Mouse (Mus musculus): ENCODE results near the gene Nudt1. TPM values are rescaled to one million over a fixed set of nuclear protein-coding genes. Genes with fewer than 3 reads are reported as not detected.

Nudt1 gene
- total RNA-seq, 2 experiments from 2014 or later: 6.2 to 7.6 TPM

DNA sequence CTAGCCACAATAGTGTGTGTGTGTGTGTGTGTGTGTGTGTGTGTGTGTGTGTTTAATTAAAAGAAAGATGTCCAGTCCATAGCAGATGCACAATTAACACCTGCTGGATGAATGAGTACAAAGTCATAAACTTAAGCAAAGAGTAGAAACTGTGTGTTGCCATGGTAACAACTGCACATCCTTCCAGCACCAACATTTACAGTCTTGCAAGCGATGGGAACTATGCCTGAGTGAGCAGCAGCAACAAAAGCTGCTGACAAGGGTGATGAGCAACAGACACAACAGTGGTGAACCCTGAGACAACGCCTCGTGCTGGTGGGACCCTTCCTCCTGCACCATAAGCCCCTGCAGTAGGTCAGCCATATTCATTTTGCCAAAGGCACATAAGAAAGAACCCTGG lies 52.8 kb downstream of the Nudt1 start:
- intact Hi-C loops (cut with DNase I): no loop called here
- DNase-seq (ENCODE audit: low spot score in 2 of 2): peak in 1 of 2 experiments; percentile 11

DNA sequence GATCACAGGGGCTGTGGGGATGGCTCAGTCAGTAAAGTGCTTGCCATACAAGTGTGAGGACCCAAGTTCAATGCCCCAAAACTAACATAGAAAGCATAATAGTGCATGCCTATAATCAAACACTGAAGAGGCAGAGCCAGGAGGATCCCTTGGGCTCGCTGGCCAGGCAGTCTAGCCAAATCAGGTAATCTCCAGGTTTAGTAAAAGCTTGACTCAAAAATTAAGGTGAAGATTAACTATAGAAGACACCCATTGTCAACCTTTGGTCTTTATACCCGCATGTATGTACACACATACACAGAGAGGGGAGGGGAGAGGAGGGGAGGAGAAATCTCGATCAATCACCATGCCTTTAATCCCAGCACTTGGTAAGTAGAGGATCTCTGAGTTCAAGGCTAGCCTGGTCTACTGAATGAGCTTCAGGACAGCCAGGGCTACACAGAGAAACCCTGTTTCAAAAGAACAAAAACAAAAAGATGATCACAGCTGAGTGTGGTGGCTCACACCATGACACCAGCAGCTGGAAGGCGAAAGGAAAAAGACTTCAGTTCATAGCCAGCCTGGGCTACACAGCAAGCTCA lies 53.9 kb downstream of the Nudt1 start:
- intact Hi-C loops (cut with DNase I): no loop called here
- DNase-seq (ENCODE audit: low spot score in 2 of 2): no peak

DNA sequence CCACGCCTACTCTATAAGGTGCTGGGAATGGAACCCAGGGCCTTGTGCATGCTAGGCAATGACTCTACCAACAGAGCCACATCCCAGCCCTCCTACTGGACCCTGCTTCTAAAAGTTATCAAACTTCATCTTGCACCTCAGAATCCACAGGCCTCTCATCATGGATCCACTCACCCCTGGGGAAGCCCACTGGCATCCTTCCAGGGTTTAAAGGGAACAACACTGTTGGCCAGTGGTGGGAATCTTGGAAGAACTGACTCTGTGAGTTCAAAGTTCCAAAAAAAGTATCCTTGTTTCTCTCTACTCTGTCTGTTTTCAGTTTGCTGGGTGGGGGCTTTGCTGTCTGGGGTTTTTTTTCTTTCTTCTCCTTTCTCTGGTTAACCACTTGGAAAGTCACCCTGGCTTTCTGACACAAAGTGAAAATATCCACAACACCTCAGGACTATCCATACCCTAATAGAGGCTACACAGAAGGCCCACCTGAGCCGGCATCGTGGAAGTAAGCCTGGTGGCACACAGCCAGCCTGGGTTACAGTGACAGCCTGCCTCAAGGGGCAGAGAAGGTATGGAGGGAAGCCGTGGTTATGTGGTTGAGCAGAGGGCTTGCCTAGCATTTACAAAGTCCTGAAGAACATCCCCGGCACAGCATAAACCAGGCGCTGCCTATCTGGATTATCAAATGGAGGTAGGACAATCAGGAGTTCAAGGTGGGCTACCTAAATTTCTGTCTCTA lies 56.8 kb downstream of the Nudt1 start:
- DNase-seq (ENCODE audit: low spot score in 2 of 2): no peak
- intact Hi-C loops (cut with DNase I): no loop called here

DNA sequence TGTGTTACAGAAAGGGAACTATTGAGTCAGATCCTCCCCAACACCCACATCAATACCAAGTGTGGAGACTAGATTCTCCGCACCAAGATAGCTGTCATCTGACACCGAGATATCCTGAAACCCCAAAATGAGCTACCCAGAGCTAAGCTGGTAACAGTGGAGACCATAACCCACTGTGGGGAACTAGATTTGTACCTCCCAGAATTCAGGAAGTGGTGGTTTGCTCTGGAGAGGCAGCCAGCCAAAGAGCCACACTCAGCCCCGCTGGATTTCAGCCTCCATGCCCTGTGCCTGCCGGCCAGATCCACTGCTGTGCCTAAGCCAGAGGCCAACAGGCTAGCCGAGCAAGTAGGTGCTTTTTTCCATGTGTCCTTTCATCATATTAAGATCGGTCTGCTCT lies 57.8 kb downstream of the Nudt1 start:
- intact Hi-C loops (cut with DNase I): no loop called here

DNA sequence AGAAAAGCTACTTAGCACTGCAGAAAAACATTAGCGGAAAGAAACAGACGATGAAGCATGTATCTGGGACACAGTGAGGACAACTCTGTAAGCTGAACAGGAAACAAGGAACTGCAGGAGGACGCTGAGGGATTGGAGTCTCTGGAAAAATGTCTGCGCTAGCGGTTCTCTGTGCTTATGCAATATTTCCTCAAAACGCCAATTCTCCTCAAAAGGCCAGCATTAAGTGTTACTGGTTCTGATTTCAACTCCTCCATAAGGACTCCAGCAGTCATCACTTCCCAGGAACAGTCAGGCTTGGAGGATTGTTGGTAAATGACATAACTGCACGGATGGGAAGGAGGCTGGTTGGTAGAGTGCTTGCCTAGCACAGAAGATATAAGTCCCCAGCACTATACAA lies 59.7 kb downstream of the Nudt1 start:
- intact Hi-C loops (cut with DNase I): no loop called here
- DNase-seq (ENCODE audit: low spot score in 2 of 2): no peak

More for the DNA sequence above, 57.8 kb downstream of the Nudt1 start:
- no peak for DNase-seq (ENCODE audit: low spot score in 2 of 2)

DNA sequence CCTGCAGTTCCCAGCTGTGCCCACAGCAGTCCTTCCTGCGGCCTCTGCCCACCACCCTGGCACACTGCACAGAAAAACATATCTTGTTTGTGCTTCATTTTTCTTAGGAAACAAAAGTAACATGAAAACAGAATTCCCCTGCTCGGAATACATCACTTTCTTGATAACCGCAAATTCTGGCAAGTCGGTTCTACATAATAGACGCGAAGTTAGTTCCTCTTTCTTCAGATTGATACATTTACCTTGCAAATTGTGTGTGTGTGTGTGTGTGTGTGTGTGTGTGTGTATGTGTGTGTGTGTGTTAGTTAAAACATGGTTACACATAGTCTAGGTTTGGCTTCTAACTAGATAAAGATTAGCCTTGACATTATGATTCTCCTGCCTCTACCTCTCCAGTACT lies 61.2 kb downstream of the Nudt1 start:
- intact Hi-C loops (cut with DNase I): no loop called here
- DNase-seq (ENCODE audit: low spot score in 2 of 2): no peak

DNA sequence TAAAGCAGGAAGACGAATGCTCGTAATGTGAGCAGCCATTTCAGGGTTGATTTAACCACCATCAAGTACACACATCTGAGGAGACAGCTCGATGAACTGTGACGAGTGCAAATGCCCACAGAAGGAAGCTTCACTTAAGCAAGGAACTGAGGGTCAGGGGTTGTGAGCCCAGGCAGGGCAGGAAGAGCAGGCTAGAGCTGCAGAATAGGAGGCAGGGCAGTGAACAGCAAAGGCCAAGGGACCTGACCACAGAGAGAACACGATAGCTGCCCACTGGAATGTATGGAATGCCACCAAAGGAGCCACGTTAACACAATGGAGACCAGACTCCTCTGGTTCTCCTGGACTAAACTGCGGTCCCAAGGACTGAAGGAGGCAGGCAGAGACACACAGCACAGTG lies 62.1 kb downstream of the Nudt1 start:
- no peak for DNase-seq (ENCODE audit: low spot score in 2 of 2)
- intact Hi-C loops (cut with DNase I): no loop called here

DNA sequence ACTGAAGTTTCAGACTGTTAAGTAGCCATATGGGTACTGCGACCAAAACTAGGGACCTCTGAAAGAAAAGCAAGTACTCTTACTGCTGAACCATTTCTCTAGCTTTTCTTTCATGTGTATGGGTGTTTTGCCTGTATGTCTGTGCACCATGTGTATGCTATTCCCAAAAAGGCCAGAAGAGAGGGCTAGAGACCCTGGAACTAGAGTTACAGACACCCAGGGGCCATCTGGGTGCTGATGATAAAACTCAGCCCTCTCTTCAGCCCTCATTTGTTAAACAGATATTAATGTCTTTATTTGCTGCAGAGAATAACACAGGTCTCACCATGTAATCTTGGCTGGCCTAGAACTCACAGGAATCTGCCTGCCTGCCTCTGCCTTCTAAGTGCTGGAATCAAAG lies 63.0 kb downstream of the Nudt1 start:
- intact Hi-C loops (cut with DNase I): no loop called here
- DNase-seq (ENCODE audit: low spot score in 2 of 2): no peak

DNA sequence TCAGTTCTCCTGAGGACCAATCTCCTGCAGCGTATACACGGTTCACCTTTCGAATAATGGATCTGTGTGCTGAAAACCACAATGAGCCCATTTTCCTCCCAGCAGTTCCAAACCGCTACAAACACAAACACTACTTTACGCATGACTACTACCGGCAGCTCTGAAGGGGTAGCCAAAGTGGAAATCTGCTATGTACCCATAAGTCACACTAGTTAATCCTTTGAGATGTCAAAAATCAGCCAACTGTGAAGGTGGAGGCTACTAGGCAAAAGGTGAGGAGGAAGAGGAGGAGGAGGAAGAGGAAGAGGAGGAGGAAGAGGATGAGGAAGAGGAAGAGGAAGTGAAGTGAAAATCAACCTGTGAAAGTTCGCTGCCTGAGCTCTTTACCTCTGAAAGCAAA lies 65.8 kb downstream of the Nudt1 start:
- intact Hi-C loops (cut with DNase I): no loop called here
- DNase-seq (ENCODE audit: low spot score in 2 of 2): no peak

Other genes starting within 250 kb of the Nudt1 start
- gene Mad1l1, start 104 bp upstream of the Nudt1 start, total RNA-seq (2021): 10 to 100 TPM; 16.7 to 19.5 TPM
- 10 to 100 TPM in 1 of 2 experiments, 1 to 10 TPM in 1; 8.9 to 11.5 TPM for gene Mrm2, start 10.2 kb downstream of the Nudt1 start, total RNA-seq (2021)
- 10 to 100 TPM; 12.1 to 15.1 TPM for gene Snx8, start 67.6 kb downstream of the Nudt1 start, total RNA-seq (2021)
- 10 to 100 TPM; 86.7 to 90.1 TPM for gene Eif3b, start 97.7 kb downstream of the Nudt1 start, total RNA-seq (2021)
- not detected for gene Gm4869, start 124.0 kb downstream of the Nudt1 start, total RNA-seq (2021)
- 10 to 100 TPM; 19.9 to 20.2 TPM for gene Chst12, start 183.9 kb downstream of the Nudt1 start, total RNA-seq (2021)
- gene Grifin, start 243.4 kb downstream of the Nudt1 start, total RNA-seq (2021): under 1 TPM in 1 of 2 experiments, not detected in 1; 0.94 TPM

Measured in left cerebral cortex, postnatal 36 days (tissue).